Mouse (Mus musculus) thymus, adult 2 months (tissue): ENCODE measurements around the gene Mlph. TPM values are rescaled to one million over a fixed set of nuclear protein-coding genes. Genes with fewer than 3 reads are reported as not detected.

Experiments used
- DNase-seq: peaks from one replicate; pipeline ENCODE4 v3.0.0; 2021
- H3K27ac ChIP-seq: fragments of 200-500 bp; 2 replicates; pipeline ENCODE4 v1.5.1; 2012; ENCODE audit warnings: low read length, control low read depth; ENCODE audit not compliant: control insufficient read depth, insufficient read depth
- H3K27me3 ChIP-seq: fragments of 200-500 bp; 2 replicates; pipeline ENCODE4 v1.6.1; 2012; ENCODE audit warnings: mild to moderate bottlenecking, low read length, moderate library complexity, mixed read lengths; ENCODE audit not compliant: control insufficient read depth, insufficient read depth
- H3K36me3 ChIP-seq: fragments of 200-500 bp; 2 replicates; pipeline ENCODE4 v1.6.1; 2012; ENCODE audit warnings: mild to moderate bottlenecking, low read length, moderate library complexity; ENCODE audit not compliant: control insufficient read depth, insufficient read depth
- H3K4me1 ChIP-seq: fragments of 200-500 bp; replicated peaks from 2 replicates; pipeline ENCODE4 v1.6.1; 2012; ENCODE audit warnings: low read length; ENCODE audit not compliant: control insufficient read depth, insufficient read depth
- H3K4me3 ChIP-seq: fragments of 200-500 bp; 2 replicates; pipeline ENCODE4 v1.5.1; 2012; ENCODE audit warnings: mild to moderate bottlenecking, low read length, control low read depth, moderate library complexity; ENCODE audit not compliant: control insufficient read depth, insufficient read depth
- CTCF ChIP-seq: fragments of 200-500 bp; IDR thresholded peaks from 2 replicates; pipeline ENCODE4 v1.5.1; 2012; ENCODE audit warnings: mild to moderate bottlenecking, control low read depth, low read length, moderate library complexity, borderline replicate concordance; ENCODE audit not compliant: control insufficient read depth, poor library complexity, insufficient read depth; ENCODE audit errors: extremely low read depth
- POLR2A ChIP-seq: fragments of 200-500 bp; IDR thresholded peaks from 2 replicates; pipeline ENCODE4 v1.6.1; 2012; ENCODE audit warnings: mild to moderate bottlenecking, low read length, control low read depth, moderate library complexity; ENCODE audit not compliant: control insufficient read depth, poor library complexity, insufficient read depth; ENCODE audit errors: extremely low read depth
- WGBS: fragments of 180-500 bp; shearing (Covaris S2); methylation state at CpG from one replicate; pipeline ENCODE4 v1.1.7; 2018; 5-methylcytosine and 5-hydroxymethylcytosine counted together
- polyA plus RNA-seq: library from polyadenylated mRNA; depleted of rRNA; stranded (reverse); fragments of >200 nt; gene quantifications from 2 replicates; pipeline ENCODE4 v1.2.3, GENCODE M21; 2012

The Mlph gene
- polyA plus RNA-seq, 1 experiment = 2.0 TPM

DNA sequence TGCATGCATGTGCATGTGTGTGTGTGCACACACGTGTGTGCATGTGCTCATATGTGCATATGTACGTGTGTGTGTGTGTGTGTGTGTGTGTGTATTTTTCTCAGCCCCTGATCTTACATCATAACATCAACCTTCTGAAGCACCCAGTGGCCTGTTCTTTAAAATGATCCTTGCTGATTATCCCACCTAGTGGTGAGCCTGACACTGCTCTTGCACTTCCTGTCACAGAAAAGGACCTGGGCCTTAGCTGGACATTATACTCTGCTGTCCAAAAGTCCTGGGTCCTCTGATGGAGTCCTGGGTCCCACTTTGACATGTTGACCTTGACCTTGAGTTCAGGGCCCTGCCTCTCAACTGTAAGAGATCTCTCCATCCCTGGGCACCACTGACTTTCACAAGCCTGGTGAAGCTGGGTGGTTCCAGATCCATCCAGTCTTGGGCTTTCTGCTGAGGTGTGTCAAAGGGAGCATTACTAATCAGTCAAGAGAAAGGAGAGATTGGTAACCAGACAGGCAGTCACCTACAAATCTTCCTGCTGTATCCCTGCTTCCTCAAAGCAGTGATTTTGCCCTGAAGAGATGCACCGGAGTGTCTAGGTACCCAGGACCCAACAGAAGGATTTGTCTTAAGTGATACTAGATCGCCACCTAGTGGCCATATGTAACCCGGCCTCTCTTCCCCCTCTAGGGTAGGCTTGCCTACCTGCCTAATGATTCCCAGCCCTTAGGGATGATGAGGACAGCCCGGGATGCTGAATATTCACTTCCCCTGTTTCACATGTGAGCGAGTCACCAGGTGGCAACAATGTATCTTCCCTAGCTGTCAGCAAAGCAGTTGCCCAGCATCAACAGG lies 41.6 kb downstream of the Mlph start:
- peak; percentile 54 for DNase-seq
- Histone ChIP-seq H3K4me3 (no peak overlapping the region), H3K36me3 (no peaks in the 10 kb centered on the region), H3K27ac (no peak overlapping the region), H3K4me1 (no peaks in the 10 kb centered on the region), H3K27me3 (no peaks in the 10 kb centered on the region)
- 39% methylated on average over 7 of the region's 7 CpGs for WGBS
- no peak for TF ChIP-seq CTCF
- no peak for TF ChIP-seq POLR2A

DNA sequence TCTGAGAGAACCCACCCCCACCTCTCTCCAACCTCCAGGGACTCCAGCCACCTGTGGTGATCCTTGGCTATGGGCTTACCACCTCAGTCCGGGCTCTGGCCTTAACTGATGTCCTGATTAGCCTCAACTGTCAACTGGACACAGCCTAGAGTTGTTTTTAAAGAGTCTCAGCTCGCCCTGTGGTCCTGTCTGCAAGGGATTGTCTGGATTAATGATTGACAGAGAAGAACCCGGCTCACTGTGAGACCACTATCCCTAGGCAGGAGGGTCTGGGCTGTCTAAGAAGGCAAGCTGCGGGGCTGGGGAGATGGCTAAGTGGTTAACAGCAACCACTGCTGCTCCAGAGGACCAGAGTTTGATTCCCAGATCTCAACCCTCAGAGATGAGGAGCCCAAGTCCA lies 47.6 kb downstream of the Mlph start:
- 92% methylated on average over 4 of the region's 4 CpGs for WGBS
- no peak overlapping the region for H3K4me3 ChIP-seq

GRCm38 (mm10) chr1:90962994-90963393 lies 48.1 kb downstream of the Mlph start:
- Histone ChIP-seq H3K36me3 (no peaks in the 10 kb centered on the region), H3K4me1 (no peaks in the 10 kb centered on the region), H3K27ac (no peak overlapping the region), H3K4me3 (no peak overlapping the region), H3K27me3 (no peaks in the 10 kb centered on the region)
- WGBS = 94% methylated on average over 3 of the region's 3 CpGs
- no peak for TF ChIP-seq POLR2A
- no peak for DNase-seq

More for the DNA sequence above, 47.6 kb downstream of the Mlph start:
- Histone ChIP-seq H3K27ac (no peak overlapping the region), H3K27me3 (no peaks in the 10 kb centered on the region), H3K36me3 (no peaks in the 10 kb centered on the region), H3K4me1 (no peaks in the 10 kb centered on the region)
- TF ChIP-seq CTCF = no peak
- no peak for TF ChIP-seq POLR2A
- DNase-seq = no peak

- Histone ChIP-seq H3K27me3 (no peaks in the 10 kb centered on the region), H3K27ac (no peak overlapping the region), H3K36me3 (no peaks in the 10 kb centered on the region), H3K4me3 (no peak overlapping the region), H3K4me1 (no peaks in the 10 kb centered on the region)
- DNase-seq = no peak
- TF ChIP-seq POLR2A (no peak), CTCF (no peak)
- 93% methylated on average over 7 of the region's 7 CpGs for WGBS
Measured at GRCm38 (mm10) chr1:90967583-90967982, 52.7 kb downstream of the Mlph start.

DNA sequence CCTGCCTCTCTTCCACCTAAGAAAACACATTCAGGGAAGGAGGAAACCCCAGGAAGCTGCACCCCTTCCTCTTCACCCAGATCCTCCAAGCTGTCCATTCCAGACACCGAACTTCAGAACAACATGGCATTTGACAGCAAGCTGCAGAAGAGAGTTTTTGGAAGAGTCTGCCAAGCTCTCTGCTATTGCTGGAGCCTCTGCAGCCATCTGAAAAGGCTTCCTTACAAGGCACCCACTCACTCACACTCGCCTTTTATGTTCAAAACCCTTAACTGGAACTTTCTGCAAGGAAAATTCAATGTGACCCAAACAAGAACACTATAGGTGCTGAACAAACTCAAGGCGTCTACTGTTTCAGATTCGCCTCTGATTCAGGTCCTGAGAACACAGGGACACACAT lies 53.8 kb downstream of the Mlph start:
- Histone ChIP-seq H3K27ac (no peak overlapping the region), H3K36me3 (no peaks in the 10 kb centered on the region), H3K4me3 (no peak overlapping the region), H3K27me3 (no peaks in the 10 kb centered on the region), H3K4me1 (no peaks in the 10 kb centered on the region)
- no peak for TF ChIP-seq CTCF
- TF ChIP-seq POLR2A = no peak
- WGBS = 70% methylated on average over 4 of the region's 4 CpGs
- DNase-seq = no peak

DNA sequence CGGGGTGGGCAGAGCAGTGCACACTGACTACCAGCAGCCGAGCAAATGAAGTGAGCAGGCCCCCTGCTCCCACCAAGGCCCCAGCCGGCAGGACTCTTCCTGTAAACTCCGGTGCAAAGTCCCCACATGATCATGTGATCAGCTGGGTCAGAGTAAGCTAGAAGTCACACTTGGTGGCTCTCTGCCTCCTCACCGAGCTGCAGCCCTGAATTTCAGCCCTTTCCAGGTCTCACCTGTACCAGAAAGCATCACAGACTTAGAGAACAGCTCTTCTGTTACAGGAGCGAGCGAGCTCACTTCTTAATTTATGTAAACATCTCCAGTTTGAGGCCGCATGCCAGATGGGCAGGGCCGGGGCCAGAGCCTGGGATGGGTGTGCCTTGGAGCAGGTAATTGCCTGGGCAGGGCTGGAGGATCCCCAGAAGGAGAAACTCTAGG lies 54.5 kb downstream of the Mlph start, which contains the start of gene Rab17:
Rab17 (minus strand) TSS at position 315 of the 438 bp plus-strand sequence.
- no peaks in the 10 kb centered on the region for H3K4me1 ChIP-seq
- no peak for DNase-seq
- no peaks in the 10 kb centered on the region for H3K36me3 ChIP-seq
- TF ChIP-seq POLR2A (no peak), CTCF (no peak)
- H3K4me3 ChIP-seq = no peak within 1 kb of the TSS
- H3K27ac ChIP-seq = no peak within 1 kb of the TSS
- WGBS = 47% methylated on average over 9 of the region's 9 CpGs
- H3K27me3 ChIP-seq = no peaks in the 10 kb centered on the region

DNA sequence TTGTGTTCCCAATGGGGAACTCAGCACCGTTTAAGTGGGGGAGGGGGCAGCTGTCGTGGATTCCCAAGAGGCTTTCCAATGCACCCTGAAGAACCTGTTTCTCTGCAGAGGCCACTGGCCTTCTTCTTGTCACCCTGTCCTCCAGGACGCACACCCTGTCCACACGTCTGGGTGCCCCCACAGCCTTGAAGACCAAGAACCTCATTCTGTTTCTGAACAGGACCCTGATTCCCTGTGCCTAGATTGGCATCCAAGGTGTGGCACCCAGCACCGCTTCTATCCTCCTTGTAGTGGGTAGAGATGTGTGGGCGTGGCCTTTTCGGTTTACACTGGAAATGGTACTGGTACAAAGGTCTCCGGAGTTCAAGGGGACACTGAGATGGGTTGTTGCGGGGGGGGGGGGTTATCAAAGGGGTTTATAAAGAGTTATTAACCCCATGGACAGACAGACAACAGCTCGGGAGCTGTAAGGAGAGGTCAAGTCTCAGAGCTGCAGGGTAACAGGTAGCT lies 55.1 kb downstream of the Mlph start:
- Histone ChIP-seq H3K36me3 (no peaks in the 10 kb centered on the region), H3K27me3 (no peaks in the 10 kb centered on the region), H3K27ac (no peak overlapping the region), H3K4me1 (no peaks in the 10 kb centered on the region), H3K4me3 (no peak overlapping the region)
- TF ChIP-seq POLR2A (no peak), CTCF (no peak)
- 87% methylated on average over 10 of the region's 10 CpGs for WGBS
- no peak for DNase-seq
